Mouse (Mus musculus) effector memory CD4-positive, alpha-beta T cell, adult 7 months (primary cell): ENCODE results near the gene Zmym6. TPM values are rescaled to one million over a fixed set of nuclear protein-coding genes. Genes with fewer than 3 reads are reported as not detected.

Experiments used
- polyA plus RNA-seq: library from polyadenylated mRNA; unstranded; fragments of 100-300 nt; shearing (Covaris generic); gene quantifications from one replicate; pipeline ENCODE4 v1.2.1, GENCODE M21; 2017

Gene Zmym6
- polyA plus RNA-seq: 15.8 TPM

DNA sequence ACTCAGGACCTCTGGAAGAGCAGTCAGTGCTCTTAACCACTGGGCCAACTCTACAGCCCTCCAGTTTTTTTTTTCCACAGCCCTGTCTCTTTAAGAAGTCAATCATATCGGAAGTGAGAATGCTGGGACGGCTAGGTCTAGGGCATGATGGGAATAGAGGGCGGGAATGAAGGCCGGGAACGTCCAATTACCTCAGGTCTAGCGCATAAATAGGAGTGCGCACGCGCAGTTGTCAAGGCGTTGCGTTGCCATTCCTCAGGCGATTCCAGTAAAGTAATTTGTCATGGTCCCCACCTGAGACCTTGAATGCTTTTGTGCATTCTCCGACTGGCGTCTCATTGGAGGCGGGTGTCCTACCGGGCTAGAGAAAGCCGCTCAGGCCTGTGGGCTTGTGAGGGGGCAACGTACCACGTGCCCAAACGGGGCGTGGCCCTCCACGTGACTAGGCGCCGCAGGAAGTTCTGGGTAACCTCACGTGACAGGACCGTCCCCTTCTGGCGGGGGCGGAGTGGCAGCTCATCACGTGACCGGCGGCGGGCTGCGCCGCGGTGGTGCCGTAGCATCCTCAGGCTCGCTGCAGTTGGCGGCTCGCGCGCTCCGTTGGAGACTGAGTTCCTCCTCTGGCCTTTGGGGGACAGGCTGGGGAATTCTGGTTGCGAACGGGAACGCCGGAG is at the start of gene Zmym6:
Zmym6 (plus strand) TSS at position 509 of the 674 bp plus-strand sequence.

DNA sequence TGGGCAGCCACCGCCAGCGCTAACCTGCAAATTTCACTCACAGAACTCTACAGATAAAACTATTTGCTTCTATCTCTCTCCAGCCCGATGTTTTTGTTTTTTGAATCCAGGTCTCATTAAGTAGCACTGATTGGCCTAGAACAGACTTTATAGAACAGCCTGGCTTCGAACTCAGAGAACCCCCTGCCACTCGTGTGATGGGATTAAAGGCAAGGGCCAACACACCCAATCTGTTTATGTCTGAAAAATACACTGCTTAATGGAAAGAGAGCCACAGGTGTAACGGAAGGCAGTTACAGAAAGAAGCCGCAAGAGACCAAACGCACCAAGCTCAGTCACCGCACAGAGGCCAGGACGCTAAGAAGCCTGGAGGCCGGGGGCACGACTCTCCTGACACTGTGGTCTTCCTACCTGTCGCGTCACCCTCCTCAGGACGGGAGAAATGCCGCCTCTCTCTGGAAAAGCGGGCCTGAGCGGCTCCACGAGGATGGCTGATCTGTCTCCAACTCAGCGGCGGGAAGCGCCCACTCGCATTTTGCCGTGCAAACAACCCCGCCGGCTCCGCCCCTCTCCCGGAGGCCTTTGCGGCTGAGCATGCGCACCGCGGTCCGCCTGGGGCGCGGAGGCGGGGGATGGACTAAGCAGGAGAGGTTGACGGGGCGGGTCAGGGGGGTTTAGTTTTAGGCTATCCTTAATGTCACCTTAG is 16.4 kb upstream of the Zmym6 start, which contains the start of gene Zmym1:
Zmym1 (minus strand) TSS at position 568 of the 706 bp plus-strand sequence.

DNA sequence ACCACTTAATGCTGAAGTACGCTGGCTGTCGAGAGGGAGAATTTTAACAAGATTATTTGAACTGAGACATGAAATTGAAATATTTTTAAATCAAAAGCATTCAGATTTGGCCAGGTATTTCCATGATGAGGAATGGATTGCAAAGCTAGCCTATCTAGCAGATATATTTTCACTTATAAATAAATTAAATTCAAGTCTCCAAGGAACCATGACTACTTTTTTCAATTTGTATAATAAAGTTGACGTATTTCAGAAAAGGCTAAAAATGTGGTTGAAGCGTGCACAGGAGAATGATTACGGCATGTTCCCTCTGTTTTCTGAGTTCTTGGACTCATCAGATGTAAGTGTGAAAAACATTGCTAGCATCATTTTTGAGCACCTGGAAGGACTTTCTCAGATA is 46.2 kb downstream of the Zmym6 start, which contains the start of gene Tmem35b:
Tmem35b (plus strand) TSS at position 301 of the 400 bp plus-strand sequence.

DNA sequence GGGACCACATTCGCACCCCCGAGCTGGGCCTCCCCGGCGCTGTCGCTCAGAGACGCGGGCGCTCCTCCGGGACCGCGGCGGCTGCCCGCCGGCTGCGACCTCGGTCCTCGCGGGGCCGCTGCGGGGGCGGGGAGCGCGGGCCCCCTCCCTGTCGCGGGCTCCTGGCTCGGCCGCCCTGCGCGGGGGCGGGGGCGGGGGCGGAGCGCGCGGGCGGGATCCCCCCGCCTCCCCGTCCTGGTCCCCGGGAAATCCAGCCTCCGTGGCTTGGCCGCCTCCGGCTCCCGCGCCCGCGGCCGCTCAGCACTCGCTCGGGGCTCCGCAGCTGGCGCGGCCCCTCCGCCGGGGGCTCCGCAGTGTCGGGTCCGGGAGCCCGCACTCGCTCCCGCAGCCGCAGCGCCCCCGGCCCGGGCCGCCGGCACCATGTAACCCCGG is 91.7 kb downstream of the Zmym6 start, which contains the start of gene Dlgap3:
Dlgap3 (plus strand) TSS at position 291 of the 432 bp plus-strand sequence.

Other genes with a start within 250 kb of the Zmym6 start
- 22.4 TPM for gene Zmym4, start 109.2 kb upstream of the Zmym6 start, polyA plus RNA-seq
- gene Sfpq, start 56.1 kb upstream of the Zmym6 start, polyA plus RNA-seq: 179 TPM
- gene Zmym1, start 16.2 kb upstream of the Zmym6 start, polyA plus RNA-seq: 26.9 TPM
- 10.0 TPM for gene Tmem35b, start 46.3 kb downstream of the Zmym6 start, polyA plus RNA-seq
- not detected for gene Dlgap3, start 91.8 kb downstream of the Zmym6 start, polyA plus RNA-seq
- 28.3 TPM for gene Smim12, start 166.4 kb downstream of the Zmym6 start, polyA plus RNA-seq
- not detected for gene Gja4, start 236.7 kb downstream of the Zmym6 start, polyA plus RNA-seq